Mouse (Mus musculus): ENCODE measurements at regions not wholly inside any gene's neighbourhood (a gene's known extent, or its start where the extent isn't known, plus 50 kb on each side); places are given as distances from the start of the nearest gene placed in this dataset.

- WGBS = 87% methylated on average over 2 of the region's 2 CpGs
- H3K27me3 ChIP-seq = no peaks in the 10 kb centered on the region
Observed at GRCm38 (mm10) chr15:17715584-17715983, 987.0 kb downstream of the Cdh9 start.

DNA sequence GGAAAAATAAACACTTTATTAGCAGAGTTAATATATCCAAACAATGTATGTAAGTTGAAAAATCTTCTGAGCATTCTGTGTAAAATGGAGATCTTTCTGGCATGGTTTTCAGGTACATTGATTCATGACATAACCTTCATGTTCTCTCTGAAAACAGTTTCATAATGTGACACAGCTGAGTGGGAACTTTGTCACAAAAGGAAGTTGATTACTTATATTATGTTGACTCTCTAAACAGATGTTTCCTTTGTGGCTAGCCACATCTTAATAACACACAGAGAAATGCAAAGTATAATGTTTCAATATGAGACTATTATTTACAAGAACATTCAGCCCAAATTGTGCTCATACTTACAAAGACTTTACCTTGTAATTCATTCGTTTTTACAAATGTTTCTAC is 1002.1 kb downstream of the Cdh9 start:
- Histone ChIP-seq H3K27me3 (no peaks in the 10 kb centered on the region), H3K4me2 (no peak overlapping the region), H3K27ac (no peak overlapping the region), H3K4me1 (replicated peaks) (no peaks in the 10 kb centered on the region), H3K36me3 (no peaks in the 10 kb centered on the region), H3K4me3 (no peak overlapping the region), H3K9me3 (no peaks in the 10 kb centered on the region), H3K9ac (no peak overlapping the region)
- 31% methylated on average over 1 of the region's 1 CpGs for WGBS
- no peak for ATAC-seq (ENCODE audit: low FRiP score)

More at GRCm38 (mm10) chr15:17715584-17715983, 987.0 kb downstream of the Cdh9 start:
- no peak for ATAC-seq (ENCODE audit: low FRiP score)
- Histone ChIP-seq H3K4me3 (no peak overlapping the region), H3K4me1 (replicated peaks) (no peaks in the 10 kb centered on the region), H3K36me3 (no peaks in the 10 kb centered on the region), H3K27ac (no peak overlapping the region), H3K9me3 (no peaks in the 10 kb centered on the region), H3K9ac (no peak overlapping the region), H3K4me2 (no peak overlapping the region)

DNA sequence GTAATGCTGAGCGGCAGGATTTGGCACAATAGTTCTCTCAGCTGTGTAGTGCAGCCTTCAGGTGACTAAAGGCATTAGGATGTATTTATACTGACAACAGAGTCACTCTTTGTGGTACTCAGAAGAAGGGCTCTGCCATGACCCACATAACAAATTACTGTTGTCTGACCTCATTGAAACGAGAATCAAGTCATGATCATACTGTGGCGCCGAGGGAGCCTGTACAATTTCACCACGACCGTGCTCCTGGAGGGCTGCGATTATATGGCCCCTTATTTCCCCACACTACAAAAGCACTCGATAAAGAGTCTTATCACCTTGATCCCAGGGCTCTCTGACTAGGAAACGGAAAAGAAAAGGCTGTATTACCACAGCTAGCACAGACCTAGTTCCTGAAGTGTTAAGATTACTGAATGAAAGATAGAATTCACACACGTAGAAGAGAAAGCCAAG is 1041.7 kb downstream of the Cdh9 start:
- H3K4me3 ChIP-seq = no peak overlapping the region
- H3K9ac ChIP-seq = no peak overlapping the region
- no peaks in the 10 kb centered on the region for H3K9me3 ChIP-seq
- no peak for ATAC-seq (ENCODE audit: low FRiP score)
- 58% methylated on average over 10 of the region's 10 CpGs for WGBS
- H3K4me2 ChIP-seq = no peak overlapping the region
- H3K36me3 ChIP-seq = no peaks in the 10 kb centered on the region
- no peaks in the 10 kb centered on the region for H3K4me1 ChIP-seq (replicated peaks)
- peak overlapping the region; percentile 35; the same call in 1 of the 2 replicates for H3K27ac ChIP-seq
- no peaks in the 10 kb centered on the region for H3K27me3 ChIP-seq

GRCm38 (mm10) chr15:17779788-17780187 is 1039.0 kb upstream of the Cdh10 start:
- no peak overlapping the region for H3K27ac ChIP-seq
- H3K4me1 ChIP-seq (replicated peaks) = no peaks in the 10 kb centered on the region
- WGBS = 88% methylated on average over 2 of the region's 2 CpGs

GRCm38 (mm10) chr15:17783368-17783767 is 1035.4 kb upstream of the Cdh10 start:
- no peak overlapping the region for H3K27ac ChIP-seq
- H3K4me2 ChIP-seq = no peak overlapping the region
- no peaks in the 10 kb centered on the region for H3K27me3 ChIP-seq
- H3K9ac ChIP-seq = no peak overlapping the region
- H3K4me3 ChIP-seq = no peak overlapping the region
- H3K9me3 ChIP-seq = no peaks in the 10 kb centered on the region
- no peaks in the 10 kb centered on the region for H3K4me1 ChIP-seq (replicated peaks)
- no peak for ATAC-seq (ENCODE audit: low FRiP score)
- no peaks in the 10 kb centered on the region for H3K36me3 ChIP-seq

More at GRCm38 (mm10) chr15:17779788-17780187, 1039.0 kb upstream of the Cdh10 start:
- Histone ChIP-seq H3K36me3 (no peaks in the 10 kb centered on the region), H3K27me3 (no peaks in the 10 kb centered on the region), H3K4me3 (no peak overlapping the region), H3K9ac (no peak overlapping the region), H3K9me3 (no peaks in the 10 kb centered on the region), H3K4me2 (no peak overlapping the region)
- no peak for ATAC-seq (ENCODE audit: low FRiP score)

DNA sequence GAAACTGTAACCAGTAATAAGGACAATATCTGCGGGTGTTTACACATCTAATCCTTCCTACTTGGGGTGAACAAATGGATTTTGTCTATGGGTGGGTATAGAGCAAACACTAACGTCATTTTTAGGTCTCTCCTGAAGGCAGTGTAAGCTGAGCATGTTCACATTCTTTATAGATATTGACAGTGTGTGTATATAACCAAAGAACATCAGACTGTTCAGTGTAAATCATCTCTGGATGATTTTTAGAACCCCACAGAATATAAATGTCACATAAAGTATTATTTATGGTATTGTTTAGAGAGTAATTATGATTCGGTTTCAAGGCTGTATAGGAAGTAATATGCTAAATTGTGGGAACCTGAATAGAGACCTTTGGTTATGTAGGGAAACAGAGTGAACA is 1021.2 kb upstream of the Cdh10 start:
- no peaks in the 10 kb centered on the region for H3K36me3 ChIP-seq
- ATAC-seq (ENCODE audit: low FRiP score) = no peak
- no peaks in the 10 kb centered on the region for H3K4me1 ChIP-seq (replicated peaks)
- H3K4me3 ChIP-seq = no peak overlapping the region
- 79% methylated on average over 3 of the region's 3 CpGs for WGBS
- no peaks in the 10 kb centered on the region for H3K27me3 ChIP-seq
- H3K9ac ChIP-seq = no peak overlapping the region
- H3K27ac ChIP-seq = no peak overlapping the region
- no peaks in the 10 kb centered on the region for H3K9me3 ChIP-seq
- no peak overlapping the region for H3K4me2 ChIP-seq

DNA sequence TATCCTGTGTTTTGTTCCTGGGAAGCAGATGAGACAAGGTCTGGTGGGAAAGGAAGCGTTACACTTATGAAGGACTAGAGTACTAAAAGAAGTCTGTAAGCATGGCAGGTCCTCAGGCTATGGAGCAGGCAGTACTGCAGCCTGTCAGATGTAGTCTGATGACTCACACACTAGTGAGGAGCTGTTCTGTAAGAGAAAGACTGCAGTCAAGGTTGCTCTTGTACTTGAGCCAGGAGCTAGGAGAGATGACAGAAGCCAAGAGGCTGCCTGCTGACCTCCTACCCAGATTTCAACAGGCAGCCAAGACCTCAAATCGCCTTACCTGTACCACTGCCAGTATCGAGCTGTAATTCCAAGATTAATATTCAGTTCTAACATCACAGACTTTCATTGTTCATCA is 1017.3 kb upstream of the Cdh10 start:
- 80% methylated on average over 3 of the region's 3 CpGs for WGBS
- H3K36me3 ChIP-seq = no peaks in the 10 kb centered on the region
- H3K27ac ChIP-seq = no peak overlapping the region
- H3K4me2 ChIP-seq = no peak overlapping the region
- H3K4me1 ChIP-seq (replicated peaks) = no peaks in the 10 kb centered on the region
- no peaks in the 10 kb centered on the region for H3K27me3 ChIP-seq
- H3K9ac ChIP-seq = no peak overlapping the region
- no peak for ATAC-seq (ENCODE audit: low FRiP score)
- no peak overlapping the region for H3K4me3 ChIP-seq
- H3K9me3 ChIP-seq = no peaks in the 10 kb centered on the region

DNA sequence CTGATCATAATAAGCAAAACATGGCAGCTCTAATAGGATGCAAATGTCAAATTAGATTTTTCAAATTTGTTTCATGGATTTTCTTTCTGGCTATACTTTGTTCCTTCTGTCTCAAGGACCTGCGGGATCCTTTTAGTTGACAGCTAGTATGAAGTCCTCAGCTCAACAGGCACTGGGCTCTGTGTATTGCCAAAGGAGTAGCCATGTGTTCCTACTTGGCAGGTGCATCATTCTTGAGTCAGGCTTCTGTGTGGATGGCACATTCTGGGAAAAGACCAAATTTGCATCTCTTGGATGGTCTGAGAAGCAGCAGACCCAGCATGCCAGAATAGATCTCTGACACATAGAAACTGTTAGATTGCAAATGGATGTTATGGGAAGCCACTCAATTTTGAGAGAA is 1015.6 kb upstream of the Cdh10 start:
- H3K36me3 ChIP-seq = no peaks in the 10 kb centered on the region
- no peaks in the 10 kb centered on the region for H3K9me3 ChIP-seq
- 90% methylated on average over 1 of the region's 1 CpGs for WGBS
- ATAC-seq (ENCODE audit: low FRiP score) = no peak
- no peak overlapping the region for H3K9ac ChIP-seq
- no peaks in the 10 kb centered on the region for H3K27me3 ChIP-seq
- no peak overlapping the region for H3K4me3 ChIP-seq
- no peak overlapping the region for H3K4me2 ChIP-seq
- H3K4me1 ChIP-seq (replicated peaks) = no peaks in the 10 kb centered on the region
- no peak overlapping the region for H3K27ac ChIP-seq

DNA sequence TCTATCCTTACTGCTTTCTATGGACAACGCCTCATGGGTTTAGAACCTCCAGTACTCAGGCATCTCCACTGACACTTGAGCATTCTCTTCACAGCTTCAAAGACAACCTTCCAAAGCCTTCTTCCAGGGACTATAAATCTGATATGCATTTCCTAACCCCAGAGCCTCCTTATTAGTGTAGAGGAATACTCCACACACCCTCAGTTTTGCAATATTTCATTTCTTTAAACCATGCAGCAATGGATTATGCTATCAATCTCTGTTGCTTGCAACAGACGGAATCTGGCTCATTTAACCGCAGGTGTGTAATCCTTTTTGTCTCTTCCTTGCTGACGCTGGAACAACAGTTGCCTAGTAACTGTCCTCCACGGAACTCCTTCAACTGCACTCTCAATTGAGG is 988.4 kb upstream of the Cdh10 start:
- no peak for ATAC-seq (ENCODE audit: low FRiP score)
- Histone ChIP-seq H3K27me3 (no peaks in the 10 kb centered on the region), H3K9ac (no peak overlapping the region), H3K27ac (no peak overlapping the region), H3K4me1 (replicated peaks) (no peaks in the 10 kb centered on the region), H3K4me2 (no peak overlapping the region), H3K36me3 (no peaks in the 10 kb centered on the region), H3K9me3 (0 out of 2 replicates have a peak, but pooled peaks cover under 1% of the 10 kb centered on the region), H3K4me3 (no peak overlapping the region)
- 82% methylated on average over 5 of the region's 5 CpGs for WGBS

DNA sequence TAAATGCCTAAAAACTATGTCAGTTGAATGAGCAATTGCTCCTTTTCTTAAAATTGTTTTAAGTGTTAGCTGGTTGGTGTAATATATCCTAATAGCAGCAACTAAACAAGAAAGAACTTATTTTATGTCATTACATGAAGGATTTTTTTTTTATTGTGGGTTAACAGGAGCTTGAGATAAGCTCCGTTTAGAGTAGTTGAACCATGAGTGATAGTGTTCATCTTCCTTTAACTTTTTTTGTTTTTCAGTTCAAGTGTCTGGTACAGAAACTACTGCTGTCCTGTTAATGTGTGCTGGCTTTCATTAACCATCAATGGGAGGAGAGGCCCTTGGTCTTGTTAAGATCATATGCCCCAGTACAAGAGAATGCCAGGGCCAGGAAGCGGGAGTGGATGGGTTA is 986.8 kb upstream of the Cdh10 start:
- Histone ChIP-seq H3K4me2 (no peak overlapping the region), H3K27ac (no peak overlapping the region), H3K9me3 (no peaks in the 10 kb centered on the region), H3K9ac (no peak overlapping the region), H3K27me3 (no peaks in the 10 kb centered on the region), H3K4me3 (no peak overlapping the region), H3K4me1 (replicated peaks) (no peaks in the 10 kb centered on the region), H3K36me3 (no peaks in the 10 kb centered on the region)
- no peak for ATAC-seq (ENCODE audit: low FRiP score)
- 93% methylated on average over 2 of the region's 2 CpGs for WGBS

DNA sequence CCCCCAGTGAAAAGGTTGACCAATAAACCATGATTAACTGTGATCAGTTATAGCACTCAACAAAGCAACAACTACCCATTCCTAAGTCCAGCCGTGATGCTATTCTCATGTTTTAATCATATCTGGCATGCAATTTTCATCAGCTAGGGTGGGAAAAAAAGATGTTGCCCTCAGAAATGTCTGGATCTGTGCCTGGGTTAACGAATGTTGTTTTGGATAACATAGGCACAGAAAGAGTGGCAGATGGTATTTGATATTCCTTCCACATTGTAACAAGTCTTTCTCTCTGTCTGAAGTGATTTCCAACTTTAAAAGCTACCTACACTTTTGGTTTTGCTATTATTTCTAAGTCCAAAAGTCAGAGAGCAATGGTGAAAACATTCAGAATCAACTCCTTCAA is 938.6 kb upstream of the Cdh10 start:
- whole genome bisulfite sequencing = 87% methylated on average over 2 of the region's 2 CpGs
- H3K27ac ChIP-seq = no peak overlapping the region
- no peaks in the 10 kb centered on the region for H3K9me3 ChIP-seq
- H3K4me3 ChIP-seq = no peak overlapping the region
- no peak overlapping the region for H3K4me2 ChIP-seq
- no peak overlapping the region for H3K9ac ChIP-seq
- H3K27me3 ChIP-seq = no peaks in the 10 kb centered on the region
- H3K4me1 ChIP-seq (replicated peaks) = no peaks in the 10 kb centered on the region
- ATAC-seq (ENCODE audit: low FRiP score) = no peak
- H3K36me3 ChIP-seq = no peaks in the 10 kb centered on the region

GRCm38 (mm10) chr15:17889309-17889708 is 929.4 kb upstream of the Cdh10 start:
- WGBS = 90% methylated on average over 1 of the region's 1 CpGs
- ATAC-seq (ENCODE audit: low FRiP score) = no peak
- Histone ChIP-seq H3K36me3 (no peaks in the 10 kb centered on the region), H3K27me3 (no peaks in the 10 kb centered on the region), H3K4me3 (no peak overlapping the region), H3K9me3 (no peaks in the 10 kb centered on the region), H3K4me2 (no peak overlapping the region), H3K9ac (no peak overlapping the region), H3K4me1 (replicated peaks) (no peaks in the 10 kb centered on the region), H3K27ac (no peak overlapping the region)

- no peak for ATAC-seq (ENCODE audit: low FRiP score)
- Histone ChIP-seq H3K36me3 (no peaks in the 10 kb centered on the region), H3K4me1 (replicated peaks) (no peaks in the 10 kb centered on the region), H3K27ac (no peak overlapping the region), H3K9ac (no peak overlapping the region), H3K4me2 (no peak overlapping the region), H3K27me3 (no peaks in the 10 kb centered on the region), H3K9me3 (no peaks in the 10 kb centered on the region), H3K4me3 (no peak overlapping the region)
- WGBS = 92% methylated on average over 1 of the region's 1 CpGs
Observed at GRCm38 (mm10) chr15:17900026-17900425, 918.7 kb upstream of the Cdh10 start.

DNA sequence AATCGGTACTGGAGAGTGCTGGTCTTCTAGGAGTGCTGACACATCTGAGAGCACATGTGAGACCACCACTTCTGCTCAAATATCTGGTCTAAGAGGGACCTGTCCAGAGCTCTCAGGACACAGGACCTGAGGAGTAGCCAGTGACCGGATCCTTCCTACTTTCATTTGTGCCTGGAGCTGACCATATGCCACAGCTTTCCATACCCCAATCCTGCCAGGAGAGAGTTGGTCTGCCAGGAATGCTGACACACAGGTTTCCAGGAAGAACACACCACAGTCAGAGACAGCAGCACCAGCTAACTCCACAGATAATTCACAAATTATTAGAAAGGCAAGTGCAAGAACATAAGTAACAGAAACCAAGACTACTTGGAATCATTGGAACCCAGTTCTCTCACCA is 906.5 kb upstream of the Cdh10 start:
- no peak overlapping the region for H3K4me3 ChIP-seq
- H3K4me1 ChIP-seq (replicated peaks) = no peaks in the 10 kb centered on the region
- ATAC-seq (ENCODE audit: low FRiP score) = no peak
- no peaks in the 10 kb centered on the region for H3K27me3 ChIP-seq
- no peak overlapping the region for H3K9ac ChIP-seq
- no peak overlapping the region for H3K27ac ChIP-seq
- H3K9me3 ChIP-seq = no peaks in the 10 kb centered on the region
- H3K36me3 ChIP-seq = no peaks in the 10 kb centered on the region
- H3K4me2 ChIP-seq = no peak overlapping the region
- 94% methylated on average over 2 of the region's 2 CpGs for WGBS
